Mouse (Mus musculus): Measurements from ENCODE around the gene Itih5. TPM values are rescaled to one million over a fixed set of nuclear protein-coding genes. Genes with fewer than 3 reads are reported as not detected.

Gene Itih5
- total and polyA plus RNA-seq, 2 experiments, result 4.6 to 7.4 TPM

- Histone ChIP-seq H3K36me3 (ENCODE audit: control insufficient read depth, insufficient read depth, low read length) (peaks cover 5% of the 10 kb centered on the region; the same call in 1 of the 2 replicates), H3K27me3 (ENCODE audit: control insufficient read depth, insufficient read depth, low read length) (no peaks in the 10 kb centered on the region), H3K4me3 (ENCODE audit: insufficient read depth, low read depth, low read length) (no peak overlapping the region), H3K79me2 (ENCODE audit: control insufficient read depth, insufficient read depth, low read length) (no peaks in the 10 kb centered on the region; the same call in 1 of the 2 replicates), H3K4me1 (ENCODE audit: control insufficient read depth, insufficient read depth, low read length) (peaks cover 26% of the 10 kb centered on the region), H3K27ac (replicated peaks; ENCODE audit: insufficient read depth, low read depth, low read length) (no peak overlapping the region), H3K9ac (ENCODE audit: low read depth, low read length) (no peak overlapping the region)
- WGBS, result 100% methylated on average over 1 of the region's 1 CpGs
- TF ChIP-seq POLR2A (IDR thresholded peaks at IDR 0.05; ENCODE audit: extremely low read depth, insufficient read depth, low read length), result no peak
- no peak for TF ChIP-seq CTCF (IDR thresholded peaks at IDR 0.05; ENCODE audit: low read depth, low read length)
- DNase-seq (ENCODE audit: extremely low read depth, low read depth, low spot score), result no peak
Observed at GRCm38 (mm10) chr2:10132128-10132527, 21.2 kb upstream of the Itih5 start.

- no peak overlapping the region for H3K9ac ChIP-seq (ENCODE audit: low read depth, low read length)
- no peak overlapping the region for H3K27ac ChIP-seq (replicated peaks; ENCODE audit: insufficient read depth, low read depth, low read length)
- no peaks in the 10 kb centered on the region for H3K27me3 ChIP-seq (ENCODE audit: control insufficient read depth, insufficient read depth, low read length)
- TF ChIP-seq POLR2A (IDR thresholded peaks at IDR 0.05; ENCODE audit: extremely low read depth, insufficient read depth, low read length) (no peak), CTCF (IDR thresholded peaks at IDR 0.05; ENCODE audit: low read depth, low read length) (no peak)
- H3K36me3 ChIP-seq (ENCODE audit: control insufficient read depth, insufficient read depth, low read length), result no peaks in the 10 kb centered on the region
- DNase-seq (ENCODE audit: extremely low read depth, low read depth, low spot score), result peak; percentile 93
- no peaks in the 10 kb centered on the region; the same call in 1 of the 2 replicates for H3K79me2 ChIP-seq (ENCODE audit: control insufficient read depth, insufficient read depth, low read length)
- H3K4me3 ChIP-seq (ENCODE audit: insufficient read depth, low read depth, low read length), result no peak overlapping the region
- peaks cover 21% of the 10 kb centered on the region for H3K4me1 ChIP-seq (ENCODE audit: control insufficient read depth, insufficient read depth, low read length)
- WGBS, result 18% methylated on average over 6 of the region's 6 CpGs
Observed at GRCm38 (mm10) chr2:10133941-10134340, 19.4 kb upstream of the Itih5 start.

GRCm38 (mm10) chr2:10137320-10137719 lies 16.1 kb upstream of the Itih5 start:
- 32% methylated on average over 2 of the region's 2 CpGs for WGBS
- TF ChIP-seq CTCF (IDR thresholded peaks at IDR 0.05; ENCODE audit: low read depth, low read length), result no peak
- Histone ChIP-seq H3K36me3 (ENCODE audit: control insufficient read depth, insufficient read depth, low read length) (no peaks in the 10 kb centered on the region), H3K79me2 (ENCODE audit: control insufficient read depth, insufficient read depth, low read length) (no peaks in the 10 kb centered on the region; the same call in 1 of the 2 replicates), H3K27me3 (ENCODE audit: control insufficient read depth, insufficient read depth, low read length) (no peaks in the 10 kb centered on the region), H3K4me1 (ENCODE audit: control insufficient read depth, insufficient read depth, low read length) (peaks cover 17% of the 10 kb centered on the region), H3K9ac (ENCODE audit: low read depth, low read length) (no peak overlapping the region), H3K27ac (replicated peaks; ENCODE audit: insufficient read depth, low read depth, low read length) (0 out of 2 replicates have a peak overlapping the region, but pooled peaks have one; percentile 15), H3K4me3 (ENCODE audit: insufficient read depth, low read depth, low read length) (no peak overlapping the region)
- peak; percentile 78 for DNase-seq (ENCODE audit: extremely low read depth, low read depth, low spot score)

- DNase-seq (ENCODE audit: extremely low read depth, low read depth, low spot score), result peak; percentile 84
- Histone ChIP-seq H3K4me1 (ENCODE audit: control insufficient read depth, insufficient read depth, low read length) (peaks cover 13% of the 10 kb centered on the region), H3K27me3 (ENCODE audit: control insufficient read depth, insufficient read depth, low read length) (no peaks in the 10 kb centered on the region), H3K36me3 (ENCODE audit: control insufficient read depth, insufficient read depth, low read length) (no peaks in the 10 kb centered on the region), H3K9ac (ENCODE audit: low read depth, low read length) (no peak overlapping the region), H3K27ac (replicated peaks; ENCODE audit: insufficient read depth, low read depth, low read length) (peak overlapping the region; percentile 3), H3K79me2 (ENCODE audit: control insufficient read depth, insufficient read depth, low read length) (no peaks in the 10 kb centered on the region; the same call in 1 of the 2 replicates), H3K4me3 (ENCODE audit: insufficient read depth, low read depth, low read length) (no peak overlapping the region)
- no peak for TF ChIP-seq POLR2A (IDR thresholded peaks at IDR 0.05; ENCODE audit: extremely low read depth, insufficient read depth, low read length)
- TF ChIP-seq CTCF (IDR thresholded peaks at IDR 0.05; ENCODE audit: low read depth, low read length), result no peak
- WGBS, result 22% methylated on average over 5 of the region's 5 CpGs
Observed at GRCm38 (mm10) chr2:10140456-10140855, 12.9 kb upstream of the Itih5 start.

- H3K9ac ChIP-seq (ENCODE audit: low read depth, low read length), result no peak overlapping the region
- no peaks in the 10 kb centered on the region for H3K79me2 ChIP-seq (ENCODE audit: control insufficient read depth, insufficient read depth, low read length)
- DNase-seq (ENCODE audit: extremely low read depth, low read depth, low spot score), result peak; percentile 88
- TF ChIP-seq CTCF (IDR thresholded peaks at IDR 0.05; ENCODE audit: low read depth, low read length), result peak; percentile 64
- no peak for TF ChIP-seq POLR2A (IDR thresholded peaks at IDR 0.05; ENCODE audit: extremely low read depth, insufficient read depth, low read length)
- peaks cover 4% of the 10 kb centered on the region; the same call in 1 of the 2 replicates for H3K4me1 ChIP-seq (ENCODE audit: control insufficient read depth, insufficient read depth, low read length)
- no peak overlapping the region for H3K4me3 ChIP-seq (ENCODE audit: insufficient read depth, low read depth, low read length)
- H3K27me3 ChIP-seq (ENCODE audit: control insufficient read depth, insufficient read depth, low read length), result no peaks in the 10 kb centered on the region
- H3K27ac ChIP-seq (replicated peaks; ENCODE audit: insufficient read depth, low read depth, low read length), result no peak overlapping the region
- no peaks in the 10 kb centered on the region for H3K36me3 ChIP-seq (ENCODE audit: control insufficient read depth, insufficient read depth, low read length)
- WGBS, result 43% methylated on average over 8 of the region's 8 CpGs
Observed at GRCm38 (mm10) chr2:10142472-10143454, 10.6 kb upstream of the Itih5 start.

GRCm38 (mm10) chr2:10145514-10145913 lies 7.9 kb upstream of the Itih5 start:
- no peak overlapping the region for H3K27ac ChIP-seq (replicated peaks; ENCODE audit: insufficient read depth, low read depth, low read length)
- WGBS, result 80% methylated on average over 6 of the region's 6 CpGs
- DNase-seq (ENCODE audit: extremely low read depth, low read depth, low spot score), result no peak
- H3K36me3 ChIP-seq (ENCODE audit: control insufficient read depth, insufficient read depth, low read length), result no peaks in the 10 kb centered on the region
- no peaks in the 10 kb centered on the region for H3K4me1 ChIP-seq (ENCODE audit: control insufficient read depth, insufficient read depth, low read length)
- no peaks in the 10 kb centered on the region for H3K79me2 ChIP-seq (ENCODE audit: control insufficient read depth, insufficient read depth, low read length)
- H3K9ac ChIP-seq (ENCODE audit: low read depth, low read length), result no peak overlapping the region
- no peak overlapping the region for H3K4me3 ChIP-seq (ENCODE audit: insufficient read depth, low read depth, low read length)
- no peaks in the 10 kb centered on the region for H3K27me3 ChIP-seq (ENCODE audit: control insufficient read depth, insufficient read depth, low read length)
- TF ChIP-seq POLR2A (IDR thresholded peaks at IDR 0.05; ENCODE audit: extremely low read depth, insufficient read depth, low read length), result no peak
